Mouse (Mus musculus) CH12.LX (cell line): ENCODE data around the gene Etl4. TPM values are rescaled to one million over a fixed set of nuclear protein-coding genes. Genes with fewer than 3 reads are reported as not detected.

Source experiments
- DNase-seq: peaks from one replicate; pipeline ENCODE4 v3.0.0-alpha.2; 2013; ENCODE audit errors: extremely low read depth
- H3K27ac ChIP-seq: 2 replicates; pipeline ENCODE4 v1.5.1; 2012; ENCODE audit warnings: low read depth, mild to moderate bottlenecking, control low read depth, moderate library complexity; ENCODE audit not compliant: insufficient read depth
- H3K27me3 ChIP-seq: replicated peaks from 2 replicates; pipeline ENCODE3; 2012; ENCODE audit warnings: inconsistent platforms
- H3K36me3 ChIP-seq, 2 experiments: replicated peaks in 1 of 2; 2 replicates each; pipeline versions ENCODE3 to v1.6.1; 2012; ENCODE audit warnings: inconsistent platforms in 1 of 2, low read length in 1 of 2, mild to moderate bottlenecking in 1 of 2, mixed read lengths in 1 of 2, moderate library complexity in 1 of 2; ENCODE audit not compliant: control insufficient read depth in 1 of 2, insufficient read depth in 1 of 2
- H3K4me1 ChIP-seq, 2 experiments: 2 replicates each; pipeline ENCODE4 v1.6.1; 2012; ENCODE audit warnings: inconsistent platforms in 1 of 2, moderate library complexity in 1 of 2; ENCODE audit not compliant: insufficient read depth in 2 of 2, control insufficient read depth in 1 of 2
- H3K4me2 ChIP-seq: 2 replicates; pipeline ENCODE4 v1.6.1; 2012; ENCODE audit warnings: low read depth, mild to moderate bottlenecking, control low read depth; ENCODE audit not compliant: poor library complexity, insufficient read depth, severe bottlenecking
- H3K4me3 ChIP-seq, 3 experiments: fragments of 150-350 bp in 1 of 3; sonication (generic) in 1 of 3; replicated peaks in 1 of 3; 2 replicates each; pipeline versions ENCODE3 to v1.5.1; 2011 to 2012; ENCODE audit warnings: low read depth in 2 of 3, low read length in 2 of 3, mild to moderate bottlenecking in 2 of 3, moderate library complexity in 2 of 3, control low read depth in 1 of 3, improper control_type of control experiment in 1 of 3, inconsistent platforms in 1 of 3, mixed read lengths in 1 of 3; ENCODE audit not compliant: poor library complexity in 1 of 3
- H3K79me2 ChIP-seq: replicated peaks from 2 replicates; pipeline ENCODE4 v1.6.1; 2012; ENCODE audit warnings: mild to moderate bottlenecking, moderate library complexity; ENCODE audit not compliant: control insufficient read depth, poor library complexity, insufficient read depth, severe bottlenecking; ENCODE audit errors: extremely low read depth
- H3K9ac ChIP-seq: 2 replicates; pipeline ENCODE4 v1.6.1; 2012; ENCODE audit warnings: low read depth, mild to moderate bottlenecking, control low read depth, moderate library complexity; ENCODE audit not compliant: insufficient read depth
- H3K9me3 ChIP-seq: replicated peaks from 2 replicates; pipeline ENCODE3; 2012; ENCODE audit warnings: low read length, inconsistent platforms, mixed read lengths
- CHD1 ChIP-seq: IDR thresholded peaks from 2 replicates; pipeline ENCODE4 v1.6.1; 2012; ENCODE audit warnings: low read depth, low read length, improper control_type of control experiment, inconsistent platforms
- CHD2 ChIP-seq: IDR thresholded peaks from 2 replicates; pipeline ENCODE4 v1.6.1; 2011; ENCODE audit warnings: low read length, improper control_type of control experiment
- E2F4 ChIP-seq: IDR thresholded peaks from 2 replicates; pipeline ENCODE4 v1.6.1; 2011; ENCODE audit warnings: low read depth, low read length, improper control_type of control experiment; ENCODE audit not compliant: insufficient replicate concordance
- ELF1 ChIP-seq: IDR thresholded peaks from 2 replicates; pipeline ENCODE4 v1.6.1; 2014; ENCODE audit warnings: low read depth, mild to moderate bottlenecking, inconsistent platforms, low read length, improper control_type of control experiment
- HCFC1 ChIP-seq: IDR thresholded peaks from 2 replicates; pipeline ENCODE4 v1.6.1; 2012; ENCODE audit warnings: low read depth, mild to moderate bottlenecking, inconsistent platforms, low read length, improper control_type of control experiment
- IRF4 ChIP-seq: IDR thresholded peaks from 2 replicates; pipeline ENCODE4 v1.6.1; 2014; ENCODE audit warnings: low read depth, mild to moderate bottlenecking, inconsistent platforms, low read length, improper control_type of control experiment
- JUN ChIP-seq: IDR thresholded peaks from 2 replicates; pipeline ENCODE4 v1.6.1; 2011; ENCODE audit warnings: low read depth, mild to moderate bottlenecking, low read length, improper control_type of control experiment, moderate library complexity; ENCODE audit not compliant: insufficient read depth
- JUND ChIP-seq: conservative IDR thresholded peaks from 2 replicates; pipeline ENCODE4 v1.6.1; 2011; ENCODE audit warnings: low read depth, low read length, improper control_type of control experiment
- KAT2A ChIP-seq: IDR thresholded peaks from 2 replicates; pipeline ENCODE4 v1.6.1; 2012; ENCODE audit warnings: low read length, improper control_type of control experiment, inconsistent platforms; ENCODE audit not compliant: insufficient replicate concordance
- MAFK ChIP-seq: IDR thresholded peaks from 2 replicates; pipeline ENCODE4 v1.6.1; 2011; ENCODE audit warnings: low read length, improper control_type of control experiment; ENCODE audit not compliant: insufficient replicate concordance
- MAX ChIP-seq: IDR thresholded peaks from 2 replicates; pipeline ENCODE4 v1.6.1; 2011; ENCODE audit warnings: low read length, improper control_type of control experiment
- MAZ ChIP-seq: IDR thresholded peaks from 2 replicates; pipeline ENCODE4 v1.6.1; 2012; ENCODE audit warnings: low read depth, mild to moderate bottlenecking, inconsistent platforms, low read length, improper control_type of control experiment, moderate library complexity
- MEF2A ChIP-seq: IDR thresholded peaks from 2 replicates; pipeline ENCODE4 v1.6.1; 2014; ENCODE audit warnings: low read depth, mild to moderate bottlenecking, inconsistent platforms, low read length, improper control_type of control experiment, borderline replicate concordance
- MXI1 ChIP-seq: IDR thresholded peaks from 2 replicates; pipeline ENCODE4 v1.6.1; 2011; ENCODE audit warnings: mild to moderate bottlenecking, low read depth, low read length, improper control_type of control experiment
- MYC ChIP-seq: IDR thresholded peaks from 2 replicates; pipeline ENCODE4 v1.6.1; 2011; ENCODE audit warnings: low read depth, mild to moderate bottlenecking, improper control_type of control experiment, low read length
- NELFE ChIP-seq: IDR thresholded peaks from 2 replicates; pipeline ENCODE4 v1.6.1; 2011; ENCODE audit warnings: low read depth, low read length, improper control_type of control experiment
- POLR2A ChIP-seq: IDR thresholded peaks from 2 replicates; pipeline ENCODE4 v1.6.1; 2011; ENCODE audit warnings: low read depth, mild to moderate bottlenecking, improper control_type of control experiment, low read length
- POLR2AphosphoS2 ChIP-seq: IDR thresholded peaks from 2 replicates; pipeline ENCODE4 v1.6.1; 2011; ENCODE audit warnings: low read depth, low read length, improper control_type of control experiment
- SIN3A ChIP-seq: IDR thresholded peaks from 2 replicates; pipeline ENCODE4 v1.6.1; 2012; ENCODE audit warnings: low read length, improper control_type of control experiment, inconsistent platforms
- SMC3 ChIP-seq: IDR thresholded peaks from 2 replicates; pipeline ENCODE4 v1.6.1; 2011; ENCODE audit warnings: low read depth, low read length, improper control_type of control experiment
- TBP ChIP-seq: conservative IDR thresholded peaks from 2 replicates; pipeline ENCODE4 v1.6.1; 2011; ENCODE audit warnings: low read depth, low read length, improper control_type of control experiment
- TCF12 ChIP-seq: IDR thresholded peaks from 2 replicates; pipeline ENCODE4 v1.6.1; 2014; ENCODE audit warnings: low read depth, mild to moderate bottlenecking, inconsistent platforms, low read length, improper control_type of control experiment
- UBTF ChIP-seq: IDR thresholded peaks from 2 replicates; pipeline ENCODE4 v1.6.1; 2012; ENCODE audit warnings: low read depth, mild to moderate bottlenecking, inconsistent platforms, low read length, improper control_type of control experiment, moderate library complexity
- USF2 ChIP-seq: conservative IDR thresholded peaks from 2 replicates; pipeline ENCODE4 v1.6.1; 2011; ENCODE audit warnings: low read depth, low read length, improper control_type of control experiment
- ZC3H11A ChIP-seq: IDR thresholded peaks from 2 replicates; pipeline ENCODE4 v1.6.1; 2012; ENCODE audit warnings: low read depth, mild to moderate bottlenecking, inconsistent platforms, low read length, improper control_type of control experiment
- ZKSCAN1 ChIP-seq: IDR thresholded peaks from 2 replicates; pipeline ENCODE4 v1.6.1; 2012; ENCODE audit warnings: low read depth, inconsistent platforms, low read length, improper control_type of control experiment, borderline replicate concordance
- dilution Hi-C: fragments of 300-500 bp; cut with MboI; formaldehyde crosslinking; loops from 2 replicates; pipeline ENCODE4 v1.14.3; 2020; ENCODE audit warnings: low sequenced_read_pairs; ENCODE audit not compliant: extremely low pct_unique_long_range_greater_than_20kb, extremely low pct_ligation_motif_present
- in situ Hi-C: fragments of 300-500 bp; cut with MboI; formaldehyde crosslinking; loops from 3 replicates; pipeline ENCODE4 v1.14.3; 2019; ENCODE audit warnings: low sequenced_read_pairs, low pct_ligation_motif_present, low pct_unique_long_range_greater_than_20kb, mixed read lengths
- polyA plus RNA-seq: library from polyadenylated mRNA; unstranded; fragments of >175 nt; gene quantifications from 2 replicates; pipeline ENCODE4 v1.2.1, GENCODE M21; 2012; ENCODE audit warnings: low read depth; ENCODE audit not compliant: insufficient read length
- total RNA-seq, 2 experiments: library from RNA; depleted of rRNA; stranded (reverse); fragments of 300-350 nt in 1 of 2; fragments of >200 nt in 1 of 2; gene quantifications; 2 replicates each; pipeline ENCODE4 v1.2.3; 2012 to 2014

Gene Etl4
- total and polyA plus RNA-seq, 3 experiments = 7.2 to 18.6 (median 11.7) TPM

GRCm38 (mm10) chr2:20422275-20422674 is 512.7 kb downstream of the Etl4 start:
- H3K4me1 ChIP-seq = peaks cover 0 to 9% of the 10 kb centered on the region in 2 experiments; a peak in 2 of 4 replicates
- dilution Hi-C loops = no loop called here
- no peak overlapping the region for H3K4me2 ChIP-seq
- in situ Hi-C loops = no loop called here
- TF ChIP-seq CHD1 = no peak
- TF ChIP-seq ZC3H11A = no peak
- TF ChIP-seq ELF1 = no peak
- TF ChIP-seq MXI1 = no peak
- TF ChIP-seq HCFC1 = no peak
- no peak for TF ChIP-seq USF2
- TF ChIP-seq SIN3A = no peak
- TF ChIP-seq E2F4 = no peak
- TF ChIP-seq JUN = no peak
- no peak for TF ChIP-seq CHD2
- no peak for TF ChIP-seq JUND
- TF ChIP-seq MAZ = no peak
- no peak for TF ChIP-seq IRF4
- no peak for TF ChIP-seq MAX
- H3K27me3 ChIP-seq = no peaks in the 10 kb centered on the region
- no peaks in the 10 kb centered on the region for H3K36me3 ChIP-seq
- H3K9ac ChIP-seq = no peak overlapping the region
- H3K79me2 ChIP-seq = no peaks in the 10 kb centered on the region
- DNase-seq = no peak
- no peak overlapping the region for H3K4me3 ChIP-seq
- no peaks in the 10 kb centered on the region for H3K9me3 ChIP-seq
- H3K27ac ChIP-seq = no peak overlapping the region

- no peak for DNase-seq
- no peaks in the 10 kb centered on the region for H3K36me3 ChIP-seq
- no peaks in the 10 kb centered on the region for H3K79me2 ChIP-seq
- H3K9me3 ChIP-seq = no peaks in the 10 kb centered on the region
- no peaks in the 10 kb centered on the region for H3K27me3 ChIP-seq
- H3K27ac ChIP-seq = no peak overlapping the region
- H3K4me2 ChIP-seq = no peak overlapping the region
- H3K4me3 ChIP-seq = no peak overlapping the region
- H3K9ac ChIP-seq = no peak overlapping the region
- no peak for TF ChIP-seq JUND
- no peak for TF ChIP-seq KAT2A
- no peak for TF ChIP-seq CHD1
- TF ChIP-seq USF2 = no peak
- in situ Hi-C loops = no loop called here
- dilution Hi-C loops = no loop called here
- H3K4me1 ChIP-seq = no peaks in the 10 kb centered on the region
These were observed 524.1 kb downstream of the Etl4 start for GRCm38 (mm10) chr2:20433656-20434055.

GRCm38 (mm10) chr2:20435530-20435929 is 526.0 kb downstream of the Etl4 start:
- in situ Hi-C loops (no loop called here), dilution Hi-C loops (no loop called here)
- H3K4me1 ChIP-seq = no peaks in the 10 kb centered on the region
- H3K36me3 ChIP-seq = no peaks in the 10 kb centered on the region
- no peak for TF ChIP-seq ZC3H11A
- no peak for TF ChIP-seq TBP
- TF ChIP-seq SIN3A = no peak
- no peak for TF ChIP-seq POLR2A
- no peak for TF ChIP-seq POLR2AphosphoS2
- TF ChIP-seq MEF2A = no peak
- no peak for TF ChIP-seq SMC3
- TF ChIP-seq E2F4 = no peak
- no peak for TF ChIP-seq MAFK
- no peak for TF ChIP-seq HCFC1
- TF ChIP-seq ZKSCAN1 = no peak
- TF ChIP-seq IRF4 = no peak
- no peak for TF ChIP-seq UBTF
- no peak for TF ChIP-seq MYC
- TF ChIP-seq NELFE = no peak
- TF ChIP-seq MAX = no peak
- TF ChIP-seq TCF12 = no peak
- no peak overlapping the region for H3K4me3 ChIP-seq
- H3K27ac ChIP-seq = no peak overlapping the region
- no peaks in the 10 kb centered on the region for H3K79me2 ChIP-seq
- no peaks in the 10 kb centered on the region for H3K9me3 ChIP-seq
- no peaks in the 10 kb centered on the region for H3K27me3 ChIP-seq
- DNase-seq = no peak
- H3K9ac ChIP-seq = no peak overlapping the region
- no peak overlapping the region for H3K4me2 ChIP-seq
